In the genomic region with DNA sequence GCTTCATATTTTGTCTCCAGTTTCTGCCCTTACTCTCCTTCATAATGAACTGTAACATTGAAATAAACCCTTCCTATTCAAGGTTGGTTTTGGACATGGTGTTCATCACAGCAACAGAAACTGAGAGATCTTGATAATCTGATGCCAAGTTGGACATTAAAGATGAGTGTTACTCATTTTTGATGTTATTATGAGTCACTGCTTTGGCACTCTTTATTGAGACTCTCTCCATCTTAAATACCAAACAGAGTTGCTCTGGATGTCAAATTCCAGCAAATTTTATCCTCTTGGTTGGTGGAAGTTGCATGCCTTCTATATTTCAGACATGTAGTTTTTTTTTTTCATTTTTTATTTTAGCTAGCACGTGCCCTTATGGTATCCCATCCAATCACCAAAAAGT, we compare ENCODE assay signal across 25 mouse cellular contexts.
DNase-seq lines count a peak whose midpoint lies in the region; ATAC-seq and TF ChIP-seq lines count a peak whose summit lies in the region.
"Had no signal": no experiment of that assay in that cellular context is flagged by ENCODE, and none has a peak within 500 bp of the region (broad histone marks: within the 10 kb centered on the region; RNA-seq: fewer than 3 reads in every experiment).

No protein-coding gene starts in this region.

- no peak for ATAC-seq in midbrain, postnatal 0 days (ENCODE audit: low FRiP score)
- ATAC-seq: activated CD4-positive, CD25-positive, alpha-beta regulatory T cell, adult 4 months; CD4-positive, CD25-positive, alpha-beta regulatory T cell, adult 4 months; forebrain, embryonic 13.5 days; forebrain, embryonic 15.5 days; forebrain, postnatal 0 days; Patski had no signal

- H3K27ac ChIP-seq in embryonic fibroblast, embryonic 13.5 days (ENCODE audit: insufficient read depth, low read length) = peak overlapping the region; percentile 85
- H3K27ac ChIP-seq in midbrain, postnatal 0 days (ENCODE audit: low read depth, low read length) = no peak overlapping the region
- H3K27ac ChIP-seq: embryonic facial prominence, embryonic 13.5 days; embryonic facial prominence, embryonic 15.5 days; forebrain, embryonic 13.5 days; forebrain, embryonic 15.5 days had no signal

- H3K4me3 ChIP-seq in embryonic fibroblast, embryonic 13.5 days (ENCODE audit: insufficient read depth, low read length) = no peak overlapping the region
- no peak overlapping the region for H3K4me3 ChIP-seq in midbrain, postnatal 0 days (ENCODE audit: low read depth, low read length)
- H3K4me3 ChIP-seq: embryonic facial prominence, embryonic 13.5 days; embryonic facial prominence, embryonic 15.5 days; forebrain, embryonic 13.5 days; forebrain, embryonic 15.5 days had no signal

- no peaks in the 10 kb centered on the region for H3K9me3 ChIP-seq in midbrain, postnatal 0 days (ENCODE audit: low read length)
- H3K9me3 ChIP-seq: embryonic facial prominence, embryonic 13.5 days; embryonic facial prominence, embryonic 15.5 days; forebrain, embryonic 13.5 days; forebrain, embryonic 15.5 days had no signal

- no peak for TF ChIP-seq POLR2A in embryonic fibroblast, embryonic 13.5 days (IDR thresholded peaks at IDR 0.05; ENCODE audit: low read depth, low read length)

- H3K9ac ChIP-seq in midbrain, postnatal 0 days (replicated peaks; ENCODE audit: low read length, poor library complexity, severe bottlenecking) = no peak overlapping the region
- H3K9ac ChIP-seq: embryonic facial prominence, embryonic 13.5 days; embryonic facial prominence, embryonic 15.5 days; forebrain, embryonic 13.5 days; forebrain, embryonic 15.5 days; forebrain, postnatal 0 days had no signal

- H3K27me3 ChIP-seq in midbrain, postnatal 0 days (ENCODE audit: insufficient read depth, low read length) = no peaks in the 10 kb centered on the region
- H3K27me3 ChIP-seq: CH12.LX; embryonic facial prominence, embryonic 13.5 days; embryonic facial prominence, embryonic 15.5 days; forebrain, embryonic 13.5 days; forebrain, embryonic 15.5 days; Patski had no signal

- DNase-seq in 3T3-L1 (ENCODE audit: low read depth, low spot score) = peak; percentile 81
- DNase-seq in Muller cell, postnatal 12 days (ENCODE audit: inconsistent ontology term) = peak; percentile 52
- no peak for DNase-seq in lung, adult 18-20 months
- DNase-seq in left cerebral cortex, postnatal 4 days = no peak
- no peak for DNase-seq in midbrain, postnatal 0 days (ENCODE audit: low spot score)
- DNase-seq in embryo, embryonic 10 days (ENCODE audit: low spot score) = no peak
- DNase-seq: adrenal gland, adult 8-10 months; adrenal gland, postnatal 14 days; adrenal gland, postnatal 36 days; cerebellum, adult 11-12 months; cerebellum, adult 2 months; cerebellum, adult 9-10 months; cerebellum, postnatal 10 days; cerebellum, postnatal 25 days; forebrain, postnatal 0 days had no signal

- TF ChIP-seq CTCF in embryonic fibroblast, embryonic 13.5 days (IDR thresholded peaks at IDR 0.05; ENCODE audit: borderline replicate concordance, insufficient read depth, low read length) = no peak
- no peak for TF ChIP-seq CTCF in midbrain, postnatal 0 days (IDR thresholded peaks at IDR 0.05)

- no peak overlapping the region for H3K4me2 ChIP-seq in midbrain, postnatal 0 days (ENCODE audit: low read depth, low read length, poor library complexity, severe bottlenecking)
- H3K4me2 ChIP-seq: embryonic facial prominence, embryonic 13.5 days; embryonic facial prominence, embryonic 15.5 days; forebrain, embryonic 13.5 days; forebrain, embryonic 15.5 days had no signal

- intact Hi-C loops in left cerebral cortex, postnatal 4 days (cut with DNase I) = loop anchor here (10.0 kb wide), 1 partner anchor 49 kb away; no protein-coding TSS in a partner anchor

- 81% methylated on average over 1 of the region's 1 CpGs for WGBS in midbrain, postnatal 0 days

- no peaks in the 10 kb centered on the region for H3K36me3 ChIP-seq in midbrain, postnatal 0 days (ENCODE audit: insufficient read depth, low read length)
- H3K36me3 ChIP-seq: embryonic facial prominence, embryonic 13.5 days; embryonic facial prominence, embryonic 15.5 days; forebrain, embryonic 15.5 days; G1E had no signal

- peaks cover 9% of the 10 kb centered on the region for H3K4me1 ChIP-seq in embryonic fibroblast, embryonic 13.5 days (ENCODE audit: control insufficient read depth, insufficient read depth, low read length)
- no peaks in the 10 kb centered on the region for H3K4me1 ChIP-seq in midbrain, postnatal 0 days (ENCODE audit: insufficient read depth, low read length)
- H3K4me1 ChIP-seq: embryonic facial prominence, embryonic 15.5 days; forebrain, embryonic 13.5 days; forebrain, embryonic 15.5 days had no signal

Comparison
In these comparisons a context has a peak if more than half of its experiments do, and no peak if none do; other contexts are left out.
1. DNase-seq: peak in 3T3-L1 (single experiment) and Muller cell, postnatal 12 days (single experiment); none in lung, adult 18-20 months (0 of 2), left cerebral cortex, postnatal 4 days (single experiment), midbrain, postnatal 0 days (single experiment) and embryo, embryonic 10 days (single experiment).